Mouse (Mus musculus) heart, postnatal 0 days (tissue): Measurements from ENCODE around the gene Mxi1.

Experiments used
- CTCF ChIP-seq: IDR thresholded peaks from 2 replicates; pipeline ENCODE4 v1.5.1; 2016; ENCODE audit warnings: antibody characterized with exemption, control low read depth, low read depth
- EP300 ChIP-seq: IDR thresholded peaks from 2 replicates; pipeline ENCODE4 v1.6.1; 2016; ENCODE audit warnings: antibody characterized with exemption, low read depth

GRCm38 (mm10) chr19:53314530-53315208, 4.4 kb downstream of the Mxi1 start:
- TF ChIP-seq CTCF (no peak), EP300 (no peak)
